Mouse (Mus musculus) limb, embryonic 14.5 days (tissue): ENCODE measurements around the gene Gm36028. TPM values are rescaled to one million over a fixed set of nuclear protein-coding genes. Genes with fewer than 3 reads are reported as not detected.
A peak's percentile ranks its signal among the peaks of the same experiment; 100 is the strongest.

Experiments
- ATAC-seq: fragments of 200-750 bp; cut with Nextera tagmentation; 2 replicates; pipeline ENCODE4 v1.8.0; 2017; ENCODE audit warnings: low read depth, moderate number of reproducible peaks, moderate TSS enrichment; ENCODE audit not compliant: low FRiP score
- DNase-seq: peaks from one replicate; pipeline ENCODE4 v3.0.0-alpha.2; 2015; ENCODE audit warnings: low spot score
- H3K27ac ChIP-seq: fragments of 300-500 bp; sonication (generic); replicated peaks from 2 replicates; pipeline ENCODE4 v1.5.1; 2014; ENCODE audit warnings: low read depth, mild to moderate bottlenecking, low read length, moderate library complexity, mixed read lengths
- H3K27me3 ChIP-seq: fragments of 300-500 bp; sonication (generic); 2 replicates; pipeline ENCODE4 v1.6.1; 2014; ENCODE audit warnings: low read length, mixed read lengths; ENCODE audit not compliant: control insufficient read depth, insufficient read depth
- H3K36me3 ChIP-seq: fragments of 300-500 bp; sonication (generic); 2 replicates; pipeline ENCODE4 v1.6.1; 2014; ENCODE audit warnings: mild to moderate bottlenecking, low read length, moderate library complexity, mixed read lengths; ENCODE audit not compliant: control insufficient read depth, insufficient read depth
- H3K4me1 ChIP-seq: fragments of 300-500 bp; sonication (generic); 2 replicates; pipeline ENCODE4 v1.6.1; 2014; ENCODE audit warnings: antibody characterized with exemption, low read length, mixed read lengths; ENCODE audit not compliant: control insufficient read depth, insufficient read depth
- H3K4me2 ChIP-seq: fragments of 300-500 bp; sonication (generic); replicated peaks from 2 replicates; pipeline ENCODE4 v1.6.1; 2014; ENCODE audit warnings: low read depth, mild to moderate bottlenecking, low read length, moderate library complexity; ENCODE audit not compliant: severe bottlenecking
- H3K4me3 ChIP-seq: fragments of 300-500 bp; sonication (generic); replicated peaks from 2 replicates; pipeline ENCODE4 v1.5.1; 2014; ENCODE audit warnings: low read length
- H3K9ac ChIP-seq: fragments of 300-500 bp; sonication (generic); 2 replicates; pipeline ENCODE4 v1.6.1; 2014; ENCODE audit warnings: mild to moderate bottlenecking, low read depth, low read length, moderate library complexity; ENCODE audit not compliant: severe bottlenecking
- H3K9me3 ChIP-seq: fragments of 300-500 bp; sonication (generic); 2 replicates; pipeline ENCODE4 v1.6.1; 2016; ENCODE audit warnings: low read length; ENCODE audit not compliant: control insufficient read depth
- POLR2A ChIP-seq: fragments of 200-500 bp; IDR thresholded peaks from 2 replicates; pipeline ENCODE4 v1.8.0; 2012; ENCODE audit warnings: inconsistent platforms, mild to moderate bottlenecking, moderate library complexity, borderline replicate concordance; ENCODE audit not compliant: insufficient read depth, insufficient read length; ENCODE audit errors: extremely low read depth
- WGBS: fragments of 180-500 bp; shearing (Covaris S2); extraction: QIAGEN DNeasy Blood & Tissue Kit; methylation state at CpG from one replicate; pipeline ENCODE4 v1.1.7; 2014; 5-methylcytosine and 5-hydroxymethylcytosine counted together
- polyA plus RNA-seq, 2 experiments: library from polyadenylated mRNA; depleted of rRNA in 1 of 2; stranded (reverse) in 1 of 2; unstranded in 1 of 2; fragments of >200 nt; fragmentation: Nextera tagmentation in 1 of 2; extraction: Ambion mirVana in 1 of 2; gene quantifications; 2 replicates each; pipeline versions ENCODE4 v1.2.1 to v1.2.3; 2012 to 2014

Gene Gm36028
- polyA plus RNA-seq, 2 experiments = 0.15 TPM; not detected in 1

- Histone ChIP-seq H3K4me2 (no peak overlapping the region), H3K36me3 (peaks cover 67% of the 10 kb centered on the region), H3K9ac (no peak overlapping the region), H3K4me3 (no peak overlapping the region), H3K4me1 (no peaks in the 10 kb centered on the region), H3K27ac (no peak overlapping the region), H3K9me3 (no peaks in the 10 kb centered on the region), H3K27me3 (no peaks in the 10 kb centered on the region)
- DNase-seq (no peak), ATAC-seq (no peak)
- no peak for TF ChIP-seq POLR2A
- WGBS = 94% methylated on average over 7 of the region's 7 CpGs
These were observed 18.1 kb upstream of the Gm36028 start for GRCm38 (mm10) chr16:37878951-37879505.

GRCm38 (mm10) chr16:37877406-37877805 is 16.5 kb upstream of the Gm36028 start:
- Histone ChIP-seq H3K36me3 (peaks cover 52% of the 10 kb centered on the region), H3K4me2 (no peak overlapping the region), H3K27me3 (no peaks in the 10 kb centered on the region), H3K9me3 (no peaks in the 10 kb centered on the region), H3K9ac (no peak overlapping the region), H3K27ac (no peak overlapping the region), H3K4me1 (no peaks in the 10 kb centered on the region), H3K4me3 (no peak overlapping the region)
- no peak for DNase-seq
- no peak for TF ChIP-seq POLR2A
- no peak for ATAC-seq
- 91% methylated on average over 3 of the region's 3 CpGs for WGBS

- H3K27me3 ChIP-seq = no peaks in the 10 kb centered on the region
- WGBS = 88% methylated on average over 4 of the region's 4 CpGs
- ATAC-seq (no peak), DNase-seq (no peak)
- no peak overlapping the region for H3K9ac ChIP-seq
- H3K4me3 ChIP-seq = no peak overlapping the region
- H3K9me3 ChIP-seq = no peaks in the 10 kb centered on the region
- H3K27ac ChIP-seq = no peak overlapping the region
- peaks cover 33% of the 10 kb centered on the region for H3K36me3 ChIP-seq
- H3K4me1 ChIP-seq = peaks cover 13% of the 10 kb centered on the region; the same call in 1 of the 2 replicates
- H3K4me2 ChIP-seq = no peak overlapping the region
- TF ChIP-seq POLR2A = no peak
These were observed 13.7 kb upstream of the Gm36028 start for GRCm38 (mm10) chr16:37874501-37875235.

- H3K4me2 ChIP-seq = no peak overlapping the region
These were observed 10.3 kb upstream of the Gm36028 start for GRCm38 (mm10) chr16:37871112-37871715.

GRCm38 (mm10) chr16:37869470-37870231 is 8.7 kb upstream of the Gm36028 start:
- WGBS = 32% methylated on average over 4 of the region's 4 CpGs
- peaks cover 14% of the 10 kb centered on the region; the same call in 1 of the 2 replicates for H3K4me1 ChIP-seq
- H3K4me2 ChIP-seq = peak overlapping the region; percentile 73
- ATAC-seq (no peak), DNase-seq (no peak)
- 0 out of 2 replicates have a peak, but pooled peaks cover 5% of the 10 kb centered on the region for H3K36me3 ChIP-seq
- H3K9ac ChIP-seq = peak overlapping the region; percentile 97
- TF ChIP-seq POLR2A = no peak
- H3K4me3 ChIP-seq = peak overlapping the region; percentile 97
- H3K9me3 ChIP-seq = no peaks in the 10 kb centered on the region
- peak overlapping the region; percentile 99 for H3K27ac ChIP-seq
- H3K27me3 ChIP-seq = no peaks in the 10 kb centered on the region

More at GRCm38 (mm10) chr16:37871112-37871715, 10.3 kb upstream of the Gm36028 start:
- H3K9me3 ChIP-seq = no peaks in the 10 kb centered on the region
- DNase-seq (no peak), ATAC-seq (no peak)
- no peak overlapping the region for H3K9ac ChIP-seq
- no peak overlapping the region for H3K4me3 ChIP-seq
- 81% methylated on average over 4 of the region's 4 CpGs for WGBS
- TF ChIP-seq POLR2A = no peak
- 0 out of 2 replicates have a peak, but pooled peaks cover 5% of the 10 kb centered on the region for H3K36me3 ChIP-seq
- H3K4me1 ChIP-seq = peaks cover 14% of the 10 kb centered on the region; the same call in 1 of the 2 replicates
- no peaks in the 10 kb centered on the region for H3K27me3 ChIP-seq
- H3K27ac ChIP-seq = no peak overlapping the region
